Mouse (Mus musculus) C3H10T1/2 (cell line): Measurements from ENCODE around the gene Sstr1. TPM values are rescaled to one million over a fixed set of nuclear protein-coding genes. Genes with fewer than 3 reads are reported as not detected.

Experiments used
- polyA plus RNA-seq, 2 experiments: library from polyadenylated mRNA; unstranded; fragments of >200 nt; fragmentation: generic; extraction: Trizol; gene quantifications; one replicate each; pipeline ENCODE4 v1.2.1; 2012; ENCODE audit warnings: missing spikeins in 2 of 2

Sstr1 gene
- polyA plus RNA-seq: not detected

GRCm38 (mm10) chr12:58211163-58212071 lies at the start of gene Sstr1:
Sstr1 (plus strand) TSS chr12:58211772.

Other genes starting within 250 kb of the Sstr1 start
- under 1 TPM in 1 of 2 experiments, not detected in 1; 0.01 TPM for gene Clec14a, start 57.5 kb downstream of the Sstr1 start, polyA plus RNA-seq